Mouse (Mus musculus): ENCODE measurements around the gene Ablim1. TPM values are rescaled to one million over a fixed set of nuclear protein-coding genes. Genes with fewer than 3 reads are reported as not detected.

The Ablim1 gene
- total RNA-seq, 4 experiments from 2014 or later: 450 to 472 (median 462) TPM

- DNase-seq (ENCODE audit: low spot score): no peak
Observed at GRCm38 (mm10) chr19:57304666-57305065, 10.1 kb downstream of the Ablim1 start.

DNA sequence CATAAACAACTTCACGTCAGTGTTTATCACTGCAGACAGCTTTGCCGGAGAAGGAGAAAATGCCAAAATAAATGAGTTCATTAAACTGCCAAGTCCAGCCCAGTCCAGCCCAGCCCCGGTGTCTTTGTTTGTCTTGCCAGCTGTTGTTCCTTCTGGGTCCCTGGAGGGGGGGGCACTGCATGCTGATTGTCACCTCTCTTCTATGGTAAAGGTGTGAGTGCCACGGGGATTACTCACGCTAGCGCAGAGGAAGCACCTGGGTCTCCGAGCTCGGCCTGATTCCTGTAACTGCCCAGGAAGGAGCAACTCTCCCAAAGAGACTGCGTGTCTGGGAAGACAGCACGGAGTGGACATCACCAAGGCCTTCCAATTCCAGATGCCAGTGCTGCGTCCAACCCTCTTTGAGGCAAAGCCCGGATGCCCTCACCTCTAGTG is 12.7 kb downstream of the Ablim1 start:
- DNase-seq (ENCODE audit: low spot score): no peak

GRCm38 (mm10) chr19:57298006-57298405 is 16.7 kb downstream of the Ablim1 start:
- DNase-seq (ENCODE audit: low spot score): no peak

- DNase-seq (ENCODE audit: low spot score): no peak
Observed at GRCm38 (mm10) chr19:57297447-57297846, 17.3 kb downstream of the Ablim1 start.

GRCm38 (mm10) chr19:57296539-57296938 is 18.2 kb downstream of the Ablim1 start:
- DNase-seq (ENCODE audit: low spot score): peak; percentile 62

DNA sequence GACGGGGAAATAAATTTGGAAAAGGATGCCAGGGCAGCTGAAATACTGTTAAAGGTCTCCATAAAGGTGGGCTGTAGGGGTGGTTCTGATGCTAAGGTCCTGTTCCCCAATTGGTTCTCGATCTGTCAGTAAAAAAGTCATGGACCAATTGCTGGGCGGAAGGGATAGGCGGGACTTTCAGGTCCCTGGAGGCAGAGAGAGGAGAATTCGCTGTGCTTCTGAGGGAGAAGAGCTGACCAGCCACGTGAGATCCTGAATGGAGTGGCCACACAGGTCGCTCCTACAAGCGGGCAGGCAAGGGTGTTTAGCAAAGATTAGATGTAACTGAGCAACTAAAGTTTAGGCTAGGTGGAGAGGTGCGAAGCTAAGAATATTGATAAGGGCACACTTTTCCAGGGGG is 19.2 kb downstream of the Ablim1 start:
- no peak for DNase-seq (ENCODE audit: low spot score)

DNA sequence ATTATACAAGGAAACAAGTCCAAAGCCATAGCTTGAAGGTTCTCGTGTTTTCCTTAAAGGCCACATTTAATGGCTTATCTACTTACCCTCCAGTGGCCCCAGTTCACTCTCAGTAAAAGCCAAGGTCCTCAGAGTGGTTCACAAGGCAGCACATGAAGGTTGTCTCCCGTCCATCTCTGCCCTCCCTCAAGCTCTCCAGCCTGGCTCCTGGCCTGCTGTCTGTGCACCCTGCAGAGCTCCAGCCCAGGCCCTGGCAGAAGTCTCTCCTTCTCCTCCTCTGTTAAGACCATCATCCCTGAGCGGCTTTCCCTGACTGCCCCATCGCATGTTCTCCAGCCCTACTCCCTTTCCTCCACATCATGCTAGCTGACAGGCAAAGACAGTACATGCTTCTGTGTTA is 20.4 kb downstream of the Ablim1 start:
- DNase-seq (ENCODE audit: low spot score): no peak

- peak; percentile 89 for DNase-seq (ENCODE audit: low spot score)
Observed at GRCm38 (mm10) chr19:57293737-57294136, 21.0 kb downstream of the Ablim1 start.

DNA sequence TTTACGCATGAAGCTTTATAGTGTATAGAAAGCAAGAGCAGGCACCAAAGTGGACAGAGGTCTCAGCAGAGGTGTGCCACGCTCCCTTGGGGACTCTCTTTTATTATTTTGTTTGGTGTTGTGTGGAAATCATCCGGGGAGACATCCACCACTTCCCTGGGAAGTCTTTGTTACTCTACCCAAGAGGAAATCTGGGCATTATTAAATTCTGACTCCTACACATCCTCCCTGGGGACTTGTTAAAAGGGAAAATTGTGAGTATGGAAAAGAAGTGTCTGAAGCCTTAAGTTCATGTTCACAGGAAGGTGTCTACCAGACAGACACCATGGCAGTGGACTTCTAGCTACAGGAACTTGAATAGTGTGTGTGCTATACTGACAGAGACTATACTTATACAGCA is 31.4 kb downstream of the Ablim1 start:
- DNase-seq (ENCODE audit: low spot score): no peak

DNA sequence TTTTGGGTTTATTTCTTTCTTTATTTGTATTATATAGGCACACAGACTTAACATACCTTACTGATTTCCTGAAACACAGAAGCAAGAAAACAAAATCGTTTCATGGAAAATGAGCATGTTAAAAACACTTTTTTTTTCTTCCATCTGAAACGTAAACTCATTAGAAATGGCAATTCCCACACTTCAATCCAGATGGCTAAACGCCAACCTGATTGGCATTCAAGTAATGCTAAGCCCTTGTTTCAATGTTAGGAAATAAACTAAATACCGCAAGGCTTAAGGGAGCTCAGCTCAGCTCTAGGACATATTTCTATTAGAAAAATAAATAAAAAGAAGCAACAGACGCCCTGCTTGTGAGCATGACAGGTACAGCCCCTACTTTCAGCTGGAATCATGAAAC is 32.1 kb downstream of the Ablim1 start:
- DNase-seq (ENCODE audit: low spot score): no peak

- DNase-seq (ENCODE audit: low spot score): no peak
Observed at GRCm38 (mm10) chr19:57279666-57280065, 35.1 kb downstream of the Ablim1 start.

DNA sequence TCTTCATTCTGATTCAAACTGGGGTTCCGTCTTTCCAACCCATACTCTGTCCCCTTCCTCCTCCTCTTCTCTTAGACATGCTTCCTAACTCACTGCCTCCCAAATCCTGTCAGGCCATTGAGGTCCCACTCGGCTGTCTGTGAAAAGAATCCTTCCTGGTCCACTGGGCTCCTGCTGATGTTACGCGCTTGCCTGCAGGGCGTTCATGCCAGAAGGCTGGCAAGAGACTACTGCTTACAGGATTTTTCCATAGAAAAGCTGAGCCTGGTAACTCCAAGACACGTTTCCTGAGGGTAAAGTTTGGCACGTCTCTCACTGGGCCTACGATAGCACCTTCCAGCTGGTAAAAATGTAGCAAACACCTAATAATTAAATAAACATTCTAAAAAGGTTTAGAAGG is 36.5 kb downstream of the Ablim1 start:
- DNase-seq (ENCODE audit: low spot score): no peak

DNA sequence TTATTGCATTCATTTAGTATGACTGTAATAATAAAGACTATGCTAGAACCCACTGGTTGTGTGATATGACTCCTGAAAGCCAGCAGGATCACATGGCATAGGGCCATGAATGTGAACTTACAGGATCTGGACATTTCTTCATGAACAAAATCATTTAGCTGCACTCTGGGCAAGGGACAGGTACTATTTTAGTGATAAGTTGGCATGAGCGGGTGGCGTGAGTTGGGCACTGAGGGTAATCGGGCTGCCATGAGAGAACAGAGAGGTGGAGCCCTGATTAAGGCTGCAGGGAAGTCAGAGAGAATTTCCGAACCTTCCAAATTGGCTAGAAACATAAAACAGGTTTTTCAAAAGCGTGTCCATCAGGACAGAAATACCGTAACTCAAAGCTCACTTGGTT is 37.7 kb downstream of the Ablim1 start:
- DNase-seq (ENCODE audit: low spot score): no peak

DNA sequence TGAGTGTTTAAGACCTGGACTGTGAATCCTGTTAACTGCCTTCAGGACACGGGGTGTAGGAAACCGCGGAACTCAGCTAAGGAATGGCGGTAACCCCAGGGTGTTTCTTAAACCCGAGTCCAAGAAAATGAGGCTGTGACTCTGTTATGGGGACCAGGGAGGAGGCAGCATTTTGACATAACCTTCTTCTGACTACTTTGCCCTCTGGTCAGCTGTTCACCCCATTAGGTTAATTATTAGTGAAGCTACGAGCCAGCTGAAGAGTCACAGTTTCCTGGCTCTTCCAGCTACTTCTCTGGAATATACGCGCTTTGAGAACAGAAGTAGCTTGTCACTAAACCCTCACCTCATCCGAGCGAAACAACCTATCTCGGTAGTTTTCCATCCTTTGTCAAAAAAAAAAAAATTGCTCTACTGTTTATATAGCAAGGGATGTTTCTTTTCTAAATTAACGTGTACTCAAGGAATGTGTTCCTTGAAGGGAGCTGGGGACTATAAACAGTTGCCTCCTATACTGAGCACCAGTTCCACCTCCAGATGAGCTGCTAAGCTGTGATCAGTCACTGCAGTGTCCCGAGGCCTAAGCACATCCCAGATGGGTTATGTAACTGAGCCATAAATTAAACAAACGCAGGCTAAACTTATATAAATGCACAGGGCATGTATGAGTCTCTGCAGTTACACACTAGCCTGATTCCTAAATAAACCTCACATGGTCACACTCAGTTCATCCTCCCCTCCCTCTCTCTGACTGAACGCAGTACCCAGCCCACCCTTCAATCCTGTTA is 39.4 kb downstream of the Ablim1 start:
- DNase-seq (ENCODE audit: low spot score): no peak

DNA sequence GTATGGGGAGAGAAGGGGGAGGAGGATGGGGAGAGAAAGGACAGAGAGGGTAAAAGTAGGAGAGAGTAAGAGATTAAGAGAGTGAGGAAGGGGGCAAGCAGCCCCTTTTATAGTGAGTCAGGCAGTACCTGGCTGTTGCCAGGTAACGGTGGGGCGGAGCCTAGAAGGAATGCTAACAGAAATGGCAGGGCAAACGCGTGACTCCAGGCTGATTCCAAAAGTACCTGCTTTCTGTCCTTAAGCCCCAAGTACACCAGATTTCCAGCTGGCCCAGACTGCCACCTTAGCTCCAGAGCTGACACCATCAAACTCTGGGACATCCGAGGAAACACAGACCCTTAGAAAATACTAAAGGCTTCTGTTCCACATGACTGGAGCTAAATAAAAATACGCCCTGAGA is 40.0 kb downstream of the Ablim1 start:
- no peak for DNase-seq (ENCODE audit: low spot score)

DNA sequence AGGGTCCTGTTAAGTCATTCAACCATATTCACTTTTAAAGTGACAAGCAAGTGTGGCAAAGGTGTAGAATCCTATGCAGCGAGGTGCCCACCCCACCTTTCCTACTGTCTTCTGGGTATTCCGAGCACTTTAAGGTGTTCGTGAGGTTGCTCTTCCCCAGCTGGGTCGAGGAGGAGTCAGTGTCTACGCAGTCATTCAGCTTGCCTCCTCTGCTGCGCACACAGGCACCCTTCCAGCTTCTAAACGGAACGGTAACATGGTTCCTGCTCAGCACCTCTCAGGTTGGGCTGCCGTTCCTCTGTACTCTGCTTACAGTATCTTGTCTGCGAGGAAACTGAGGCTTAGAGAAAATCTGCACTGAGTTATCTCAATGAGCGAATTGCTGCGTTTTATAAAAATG is 40.4 kb downstream of the Ablim1 start:
- DNase-seq (ENCODE audit: low spot score): no peak

GRCm38 (mm10) chr19:57272824-57273613 is 41.7 kb downstream of the Ablim1 start:
- DNase-seq (ENCODE audit: low spot score): peak; percentile 83

DNA sequence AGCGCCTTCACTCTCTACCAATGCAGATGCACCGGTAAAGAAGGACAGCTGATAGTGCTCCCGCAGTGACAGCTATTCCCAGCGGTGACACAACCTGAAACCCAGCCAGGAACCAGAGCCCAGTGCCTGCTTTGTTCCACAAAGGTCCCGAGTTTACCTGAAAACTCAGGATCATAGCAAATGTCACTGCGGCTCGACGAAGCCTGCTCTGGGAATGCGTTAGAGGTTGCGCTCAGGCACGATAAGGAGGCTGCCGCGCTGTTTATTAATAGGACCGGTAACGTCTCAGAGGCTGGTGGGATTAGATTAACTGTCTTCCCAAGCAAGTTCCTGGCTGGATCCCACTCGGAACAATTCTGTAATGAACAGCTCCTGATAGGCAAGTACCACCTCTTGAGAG is 43.0 kb downstream of the Ablim1 start:
- no peak for DNase-seq (ENCODE audit: low spot score)

GRCm38 (mm10) chr19:57270711-57271110 is 44.0 kb downstream of the Ablim1 start:
- DNase-seq (ENCODE audit: low spot score): no peak

DNA sequence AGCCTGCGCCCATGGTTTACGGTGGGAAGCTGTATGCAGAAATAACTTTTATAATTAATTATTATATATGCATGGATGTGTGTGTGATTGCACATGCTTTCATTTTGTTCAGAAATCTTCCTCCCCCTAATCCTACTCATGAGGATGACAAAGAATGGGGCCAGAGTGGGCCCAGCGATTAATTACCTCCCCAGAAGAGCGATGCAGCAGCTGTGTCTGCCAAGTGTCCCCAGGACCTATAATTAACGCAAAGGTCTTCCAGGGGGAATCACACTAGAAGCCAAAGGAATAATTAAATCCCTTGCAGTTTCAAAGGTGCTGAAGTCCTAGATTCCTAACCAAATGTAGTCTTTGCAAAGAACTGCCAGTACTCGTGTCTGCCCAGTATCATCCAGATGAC is 44.9 kb downstream of the Ablim1 start:
- no peak for DNase-seq (ENCODE audit: low spot score)

GRCm38 (mm10) chr19:57267531-57267930 is 47.2 kb downstream of the Ablim1 start:
- no peak for DNase-seq (ENCODE audit: low spot score)

DNA sequence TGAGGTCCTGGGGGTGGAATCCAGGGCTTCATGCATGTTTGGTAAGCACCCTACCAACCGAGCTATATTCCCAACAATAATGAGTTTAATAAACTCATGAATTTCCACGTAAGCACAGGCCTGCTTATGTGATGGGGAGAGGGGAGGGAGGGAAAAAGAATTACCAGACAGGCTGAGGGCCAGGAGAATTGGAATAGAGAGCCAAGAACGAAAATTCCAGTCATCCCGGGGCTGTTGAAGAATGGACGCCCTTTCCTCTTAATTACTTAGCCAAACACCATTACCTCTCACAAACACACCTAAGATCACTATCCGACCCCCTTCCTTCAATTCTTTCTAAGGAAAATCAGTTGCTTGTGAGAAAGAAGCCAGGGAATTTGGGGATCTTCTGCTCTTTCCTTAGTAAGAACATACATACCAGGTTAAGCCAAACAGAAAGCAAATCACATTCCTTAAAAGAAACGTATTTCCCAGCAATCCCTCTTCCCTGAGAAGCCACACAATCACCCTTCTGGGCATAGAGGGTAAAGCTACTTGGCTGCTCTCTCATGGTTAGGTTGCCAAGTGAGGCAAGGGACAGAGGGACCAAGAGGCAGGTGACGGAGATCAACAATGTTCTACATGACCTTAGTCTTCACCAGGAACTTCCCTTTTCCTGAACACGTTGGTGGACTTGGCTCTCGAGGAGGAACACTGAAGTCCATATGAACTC is 48.2 kb downstream of the Ablim1 start:
- DNase-seq (ENCODE audit: low spot score): peak; percentile 81
